Mouse (Mus musculus): Measurements from ENCODE around the gene Nr1i3. TPM values are rescaled to one million over a fixed set of nuclear protein-coding genes. Genes with fewer than 3 reads are reported as not detected.

Gene Nr1i3
- total RNA-seq, 2 experiments from 2014 or later, result 0.12 to 0.15 TPM

Other genes starting within 250 kb of the Nr1i3 start
- gene Fcgr2b, start 237.4 kb upstream of the Nr1i3 start, total RNA-seq (2021), result 1 to 10 TPM; 3.4 to 3.6 TPM
- under 1 TPM in 1 of 2 experiments, not detected in 1; 0.22 TPM for gene Fcgr4, start 195.1 kb upstream of the Nr1i3 start, total RNA-seq (2021)
- 10 to 100 TPM; 12.1 to 14.0 TPM for gene Fcgr3, start 149.0 kb upstream of the Nr1i3 start, total RNA-seq (2021)
- gene Cfap126, start 100.1 kb upstream of the Nr1i3 start, total RNA-seq (2021), result 1 to 10 TPM in 1 of 2 experiments, under 1 TPM in 1; 0.52 to 1.5 TPM
- gene Sdhc, start 63.4 kb upstream of the Nr1i3 start, total RNA-seq (2021), result 100 to 1,000 TPM; 204 to 220 TPM
- gene Mpz, start 63.3 kb upstream of the Nr1i3 start, total RNA-seq (2021), result not detected
- gene Pcp4l1, start 17.7 kb upstream of the Nr1i3 start, total RNA-seq (2021), result 10 to 100 TPM; 42.1 to 43.6 TPM
- gene Tomm40l, start 8.5 kb downstream of the Nr1i3 start, total RNA-seq (2021), result 10 to 100 TPM; 81.4 to 85.9 TPM
- 1 to 10 TPM; 1.9 to 2.3 TPM for gene Apoa2, start 11.1 kb downstream of the Nr1i3 start, total RNA-seq (2021)
- 10 to 100 TPM; 13.1 to 15.8 TPM for gene Fcer1g, start 20.4 kb downstream of the Nr1i3 start, total RNA-seq (2021)
- gene Adamts4, start 36.5 kb downstream of the Nr1i3 start, total RNA-seq (2021), result 10 to 100 TPM; 23.5 to 26.1 TPM
- gene Ndufs2, start 37.4 kb downstream of the Nr1i3 start, total RNA-seq (2021), result 100 to 1,000 TPM; 280 to 296 TPM
- gene B4galt3, start 56.4 kb downstream of the Nr1i3 start, total RNA-seq (2021), result 10 to 100 TPM; 63.9 to 66.7 TPM
- gene Ppox, start 67.2 kb downstream of the Nr1i3 start, total RNA-seq (2021), result 10 to 100 TPM; 21.9 to 33.4 TPM
- gene Usp21, start 74.0 kb downstream of the Nr1i3 start, total RNA-seq (2021), result 10 to 100 TPM; 58.1 to 64.8 TPM
- gene Ufc1, start 81.1 kb downstream of the Nr1i3 start, total RNA-seq (2021), result 100 to 1,000 TPM; 105 to 116 TPM
- gene Dedd, start 115.2 kb downstream of the Nr1i3 start, total RNA-seq (2021), result 10 to 100 TPM; 34.6 to 35.4 TPM
- 10 to 100 TPM; 45.7 to 47.3 TPM for gene Nit1, start 131.7 kb downstream of the Nr1i3 start, total RNA-seq (2021)
- 100 to 1,000 TPM; 163 to 173 TPM for gene Pfdn2, start 131.7 kb downstream of the Nr1i3 start, total RNA-seq (2021)
- 1 to 10 TPM; 6.4 to 9.2 TPM for gene Klhdc9, start 146.8 kb downstream of the Nr1i3 start, total RNA-seq (2021)
- 1 to 10 TPM; 3.6 to 3.7 TPM for gene Nectin4, start 156.1 kb downstream of the Nr1i3 start, total RNA-seq (2021)
- gene Arhgap30, start 175.0 kb downstream of the Nr1i3 start, total RNA-seq (2021), result 1 to 10 TPM; 1.8 to 2.0 TPM
- 100 to 1,000 TPM; 113 to 139 TPM for gene Usf1, start 197.3 kb downstream of the Nr1i3 start, total RNA-seq (2021)
- 1 to 10 TPM; 3.1 to 3.3 TPM for gene Tstd1, start 204.9 kb downstream of the Nr1i3 start, total RNA-seq (2021)
- 1 to 10 TPM; 4.7 to 5.1 TPM for gene F11r, start 223.6 kb downstream of the Nr1i3 start, total RNA-seq (2021)

Measured in layer of hippocampus, postnatal 25 days (tissue).